Mouse (Mus musculus) liver (tissue): ENCODE measurements at regions not wholly inside any gene's neighbourhood (a gene's known extent, or its start where the extent isn't known, plus 50 kb on each side); places are given as distances from the start of the nearest gene placed in this dataset.

Experiments
- DNase-seq: peaks from one replicate; pipeline ENCODE4 v3.0.0-alpha.2; 2020; ENCODE audit warnings: mixed read lengths

DNA sequence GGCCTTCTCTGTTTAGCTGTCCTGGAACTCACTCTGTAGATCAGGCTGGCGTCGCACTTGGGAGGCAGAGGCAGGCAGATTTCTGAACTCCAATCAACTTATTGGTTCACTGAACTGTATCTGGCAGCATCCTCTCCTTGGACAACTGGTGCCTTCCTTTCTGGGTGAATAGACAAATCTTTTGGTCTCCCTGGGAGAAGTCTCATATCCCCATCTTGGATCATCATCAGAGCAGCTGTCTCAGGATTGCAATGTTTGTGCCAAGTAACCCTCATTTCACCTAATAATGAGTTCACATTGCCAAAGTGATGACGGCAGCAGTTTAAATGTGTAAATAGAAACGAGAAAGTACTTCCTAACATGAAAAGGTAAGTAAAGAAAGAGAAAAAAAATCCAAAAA lies 759.8 kb upstream of the Car8 start:
- no peak for DNase-seq

DNA sequence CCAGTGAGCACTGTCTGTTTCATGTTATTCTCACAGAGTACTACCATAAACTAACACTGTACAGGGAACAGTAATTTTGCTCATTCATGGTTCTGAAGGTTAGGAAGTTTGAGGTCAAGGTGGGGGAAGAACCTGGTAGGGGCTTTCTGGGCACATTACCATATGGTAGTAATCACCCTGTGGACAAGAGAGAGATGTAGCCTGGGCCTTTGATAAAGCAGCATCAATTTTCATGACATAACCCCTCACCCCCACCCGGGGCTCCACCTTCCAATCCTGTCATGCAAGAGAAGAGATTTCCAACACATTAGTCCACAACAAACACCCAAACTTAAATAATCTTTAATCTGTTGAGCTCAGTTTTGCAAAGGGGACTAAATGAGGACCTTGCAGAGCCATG lies 753.3 kb upstream of the Car8 start:
- DNase-seq, result no peak

DNA sequence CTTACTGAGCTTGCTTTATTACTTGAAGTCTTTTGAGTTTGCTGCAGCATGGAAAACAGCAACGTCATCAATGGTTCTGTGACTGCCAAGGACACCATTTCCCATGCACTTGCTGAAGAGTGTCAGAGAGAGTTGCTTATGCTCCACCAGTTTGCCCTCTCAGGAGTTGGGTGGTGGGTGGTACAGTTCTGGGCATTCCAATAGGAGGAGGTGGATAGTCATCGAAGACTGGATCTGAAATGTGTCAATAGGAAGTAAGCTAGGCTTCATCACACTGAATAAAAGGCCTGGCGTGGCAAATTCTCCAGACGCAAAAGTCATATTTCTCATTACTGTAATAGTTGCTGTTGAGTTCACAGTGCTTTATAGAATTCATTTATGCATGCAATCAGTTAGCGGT lies 751.7 kb upstream of the Car8 start:
- no peak for DNase-seq

- DNase-seq, result no peak
These were observed 750.8 kb upstream of the Car8 start for GRCm38 (mm10) chr4:8989614-8990013.

DNA sequence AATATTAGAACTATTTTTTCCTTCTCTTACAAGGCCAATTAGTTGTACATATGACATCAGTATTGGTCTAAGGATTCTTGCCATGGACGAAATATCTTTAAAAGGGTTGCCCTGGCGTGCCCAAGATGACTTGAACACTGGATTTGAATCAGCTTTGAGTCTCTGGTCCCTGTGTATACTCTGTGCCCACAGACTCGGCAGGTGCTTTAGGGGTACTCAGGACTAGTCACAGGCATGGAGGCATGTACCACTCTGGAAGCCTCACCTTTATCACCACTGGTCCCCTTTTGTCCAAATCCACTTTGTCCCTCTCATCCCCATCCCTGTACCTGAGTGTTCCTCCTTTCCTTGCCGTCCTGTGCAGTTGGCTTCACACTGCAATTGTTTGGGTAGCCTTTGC lies 750.3 kb upstream of the Car8 start:
- DNase-seq, result no peak

DNA sequence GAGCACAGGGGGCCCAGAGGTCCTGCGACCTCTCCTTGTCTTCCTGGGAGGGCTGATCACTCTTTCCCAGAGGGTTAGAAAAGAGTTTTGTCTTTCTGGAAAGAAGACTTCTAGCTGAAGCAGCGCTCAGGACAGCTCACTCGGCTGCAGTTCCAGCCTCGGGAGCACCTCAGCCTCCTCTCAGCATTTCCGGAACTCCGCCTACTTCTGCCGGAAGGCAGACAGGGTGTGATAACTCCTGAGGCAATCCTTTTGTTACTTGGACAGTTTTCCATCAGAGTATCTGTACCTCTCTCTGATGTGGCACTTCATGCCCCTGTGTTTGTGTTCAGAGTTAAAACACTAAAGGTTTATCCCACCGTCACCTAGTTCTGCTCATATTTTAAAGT lies 749.5 kb upstream of the Car8 start:
- DNase-seq, result peak; percentile 13

DNA sequence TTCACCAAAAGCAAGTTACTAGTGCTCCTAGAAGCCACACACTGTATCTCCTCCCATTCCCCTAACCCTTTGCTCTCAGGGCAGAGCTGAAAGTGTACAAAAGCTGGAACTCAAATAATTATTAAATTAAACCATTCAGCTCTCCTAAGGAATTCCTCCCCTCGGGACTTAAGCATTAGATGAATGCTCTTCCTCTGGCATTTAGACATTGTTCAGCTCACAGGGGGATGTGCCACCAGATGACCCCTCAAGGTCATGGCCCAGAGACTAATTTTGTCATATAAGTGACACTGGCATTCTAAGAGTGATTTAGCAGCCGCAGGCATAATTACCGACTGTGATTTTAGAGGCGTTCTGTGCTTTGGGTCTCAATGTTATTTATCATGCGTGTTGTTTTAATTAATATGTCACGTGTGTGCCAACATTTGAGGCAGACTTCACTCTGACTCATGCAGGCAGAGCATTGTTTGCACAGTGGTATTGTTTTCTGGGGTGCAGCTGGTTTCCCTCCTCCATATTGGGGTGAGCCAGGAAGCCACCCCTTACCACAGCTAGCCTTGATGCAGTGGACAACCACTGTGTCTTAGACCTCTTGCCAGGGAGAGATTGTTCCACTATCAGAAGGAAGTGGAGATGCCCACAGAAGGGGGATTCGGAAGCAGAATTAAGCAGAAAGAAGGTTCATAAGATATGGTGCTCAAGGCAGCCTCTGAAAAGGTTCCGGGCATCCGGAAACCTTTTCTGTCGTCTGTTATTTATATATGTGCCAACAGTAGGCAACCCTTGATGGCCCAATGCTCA lies 748.9 kb upstream of the Car8 start:
- DNase-seq, result no peak

DNA sequence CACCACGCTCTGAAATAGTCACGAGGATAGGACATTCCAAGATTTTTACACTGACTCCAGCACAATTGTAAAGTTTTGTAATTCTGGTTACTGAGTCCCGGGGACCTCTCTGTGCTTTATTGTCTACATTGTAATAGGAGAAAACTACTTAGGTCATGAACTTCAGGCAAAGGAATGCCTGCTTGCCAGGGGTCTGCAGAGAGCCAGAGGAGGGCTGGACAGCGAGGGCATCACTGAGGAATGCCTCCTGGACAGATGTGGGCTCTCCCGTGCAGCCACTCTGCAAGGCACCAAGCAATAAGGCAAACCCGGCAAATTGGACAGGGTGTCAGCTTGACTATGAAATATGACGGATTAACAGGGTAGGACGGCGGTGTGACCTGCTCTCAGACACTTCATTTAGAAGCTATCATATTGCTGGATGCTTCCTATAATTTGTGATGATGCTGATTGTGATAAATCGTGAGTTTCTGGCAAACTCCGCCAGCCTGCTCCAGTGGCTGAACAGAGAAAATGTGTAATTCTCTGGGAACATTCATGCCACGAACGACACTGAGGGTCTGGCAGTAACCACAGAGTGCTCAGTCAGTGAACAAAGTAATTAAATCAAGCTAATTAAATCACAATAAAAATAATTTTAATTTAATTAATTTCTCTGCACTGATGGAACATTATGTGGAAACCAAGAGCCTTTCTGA lies 747.7 kb upstream of the Car8 start:
- no peak for DNase-seq

DNA sequence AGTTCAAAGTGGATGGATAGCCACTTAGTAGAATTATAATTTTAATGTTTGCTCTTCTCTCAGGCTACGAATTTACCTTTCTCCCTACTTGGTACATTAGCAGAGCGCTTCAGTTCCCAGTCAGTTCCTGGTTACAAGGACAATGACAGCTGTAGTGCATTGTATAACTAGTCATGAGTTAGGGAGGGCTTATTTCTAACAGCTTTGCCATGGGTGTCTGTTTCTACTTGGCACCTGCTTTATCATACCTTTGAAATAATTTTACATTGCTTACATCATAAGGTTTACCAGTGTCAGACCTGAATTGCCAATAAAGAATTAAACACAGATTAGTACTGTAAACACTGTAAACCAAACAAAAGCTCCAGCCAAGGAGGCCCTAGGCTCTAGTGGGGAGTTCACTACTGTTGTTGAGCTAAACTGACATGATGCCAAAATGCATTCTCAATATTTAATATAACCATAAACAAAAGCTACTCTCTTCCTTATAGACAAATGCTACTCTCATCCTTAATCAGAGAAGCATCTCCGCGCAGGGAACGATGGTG lies 745.3 kb upstream of the Car8 start:
- DNase-seq, result no peak

DNA sequence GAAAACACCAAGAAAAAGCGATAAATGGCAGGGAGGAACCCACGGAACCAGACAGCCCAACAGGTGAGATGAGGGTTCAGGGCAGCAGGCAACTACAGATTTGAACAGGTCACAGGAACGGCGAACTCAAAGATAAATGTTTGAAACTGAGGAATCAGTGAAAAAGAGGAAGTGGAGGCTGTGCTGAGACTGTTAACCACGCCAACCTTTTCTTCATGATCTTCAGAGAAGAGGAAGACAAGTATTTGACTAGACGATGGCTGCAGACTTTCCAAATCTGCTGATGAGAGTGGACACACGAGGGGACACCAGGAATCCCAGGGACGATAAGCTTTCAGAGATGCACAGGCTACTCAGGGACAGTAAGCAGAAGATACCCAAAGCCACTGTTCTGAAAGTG lies 740.1 kb upstream of the Car8 start:
- DNase-seq, result no peak

DNA sequence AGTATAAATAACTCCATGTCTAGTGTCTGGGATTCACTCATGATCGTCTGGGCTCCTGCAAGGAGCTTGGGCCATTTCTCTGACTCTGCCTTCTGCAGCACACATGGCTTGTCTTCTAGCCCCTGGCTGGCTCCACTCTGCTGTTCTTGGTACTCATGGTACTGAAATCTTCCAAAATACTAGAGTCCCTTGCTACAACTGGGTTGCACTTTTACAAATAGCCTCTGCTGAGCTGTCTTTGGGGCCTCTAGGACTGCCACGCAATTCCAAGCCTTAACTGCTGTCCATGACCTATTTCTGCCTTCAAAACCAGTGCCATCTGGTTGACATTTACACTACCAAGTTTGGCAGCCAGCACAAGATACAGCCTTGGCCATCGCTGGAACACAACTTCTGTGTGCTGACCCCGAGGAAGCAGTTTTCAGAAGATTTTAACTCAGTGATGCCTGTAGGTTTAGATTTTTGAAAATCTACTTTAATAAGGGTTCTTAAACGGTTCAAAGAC lies 731.2 kb upstream of the Car8 start:
- DNase-seq, result no peak

DNA sequence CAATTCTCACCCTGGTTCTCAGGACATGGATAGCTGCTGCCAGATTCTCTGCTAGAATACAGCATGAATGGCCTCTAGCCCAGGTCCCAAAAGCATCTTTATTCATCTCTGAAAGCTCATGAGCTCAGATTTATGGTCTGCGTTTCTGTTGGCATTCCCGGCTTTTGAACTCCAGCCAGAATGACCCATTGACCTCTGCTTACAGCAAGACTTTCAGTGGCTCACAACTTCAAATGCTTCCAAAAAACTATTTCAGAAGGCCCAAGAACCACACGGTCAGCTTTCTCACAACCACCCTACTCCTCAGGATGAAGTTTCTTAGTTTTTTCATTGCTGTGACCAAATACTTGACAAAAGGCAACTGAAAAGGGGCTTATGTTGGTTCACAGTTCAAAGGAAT lies 729.9 kb upstream of the Car8 start:
- DNase-seq, result no peak

GRCm38 (mm10) chr4:8967986-8968385 lies 729.1 kb upstream of the Car8 start:
- DNase-seq, result no peak

GRCm38 (mm10) chr4:8965563-8965962 lies 726.7 kb upstream of the Car8 start:
- no peak for DNase-seq

DNA sequence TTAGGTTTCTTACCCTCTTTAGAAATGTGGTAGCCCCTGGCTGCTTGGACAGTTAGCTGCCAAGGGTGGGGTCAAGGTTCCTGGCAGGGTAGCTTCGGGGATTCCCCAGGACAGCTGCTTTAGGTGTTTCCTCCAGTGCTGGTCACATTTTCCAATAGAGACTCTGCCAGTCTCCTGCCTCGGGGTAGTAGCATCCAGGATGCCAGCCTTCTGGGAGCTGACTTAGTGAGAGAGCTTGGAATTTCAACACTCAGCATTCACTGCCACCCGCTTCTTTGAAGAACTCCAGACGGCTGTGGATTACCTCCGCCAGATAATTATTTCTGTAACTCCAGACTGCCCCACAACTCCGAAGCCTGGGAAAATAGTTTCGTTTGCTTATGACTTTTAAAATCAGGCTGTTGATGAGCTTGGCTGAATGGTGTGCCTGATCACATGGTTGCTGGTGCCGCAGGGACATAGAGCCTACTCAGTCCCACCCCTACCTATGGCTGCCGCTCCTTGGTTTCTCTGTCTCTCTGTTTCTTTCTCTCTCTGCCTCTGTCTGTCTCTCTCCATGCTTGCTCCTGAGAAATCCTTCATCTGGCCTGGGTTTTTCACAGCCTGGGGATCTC lies 724.2 kb upstream of the Car8 start:
- no peak for DNase-seq

GRCm38 (mm10) chr4:8961851-8962250 lies 723.0 kb upstream of the Car8 start:
- no peak for DNase-seq

DNA sequence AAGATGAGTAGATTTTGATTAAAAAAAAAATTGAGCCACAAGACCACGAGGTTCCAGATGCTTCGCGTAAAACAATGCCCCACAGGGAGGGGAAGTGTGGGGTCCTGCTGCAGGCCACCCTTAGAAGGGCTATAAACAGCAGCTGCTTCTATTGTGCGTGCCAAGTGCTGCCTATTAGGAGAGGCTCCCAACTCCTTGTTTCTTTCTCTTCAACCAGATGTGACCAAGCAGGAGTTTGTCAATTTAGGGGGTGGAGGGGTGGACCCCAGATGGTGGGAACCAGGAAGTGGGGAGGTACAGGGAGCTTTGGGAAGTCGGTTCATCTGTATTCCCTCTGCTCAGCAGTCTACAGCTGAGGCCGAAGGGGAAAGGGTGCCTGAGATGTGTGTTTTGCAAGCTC lies 718.9 kb upstream of the Car8 start:
- no peak for DNase-seq

GRCm38 (mm10) chr4:8957023-8957343 lies 718.1 kb upstream of the Car8 start:
- DNase-seq, result no peak

DNA sequence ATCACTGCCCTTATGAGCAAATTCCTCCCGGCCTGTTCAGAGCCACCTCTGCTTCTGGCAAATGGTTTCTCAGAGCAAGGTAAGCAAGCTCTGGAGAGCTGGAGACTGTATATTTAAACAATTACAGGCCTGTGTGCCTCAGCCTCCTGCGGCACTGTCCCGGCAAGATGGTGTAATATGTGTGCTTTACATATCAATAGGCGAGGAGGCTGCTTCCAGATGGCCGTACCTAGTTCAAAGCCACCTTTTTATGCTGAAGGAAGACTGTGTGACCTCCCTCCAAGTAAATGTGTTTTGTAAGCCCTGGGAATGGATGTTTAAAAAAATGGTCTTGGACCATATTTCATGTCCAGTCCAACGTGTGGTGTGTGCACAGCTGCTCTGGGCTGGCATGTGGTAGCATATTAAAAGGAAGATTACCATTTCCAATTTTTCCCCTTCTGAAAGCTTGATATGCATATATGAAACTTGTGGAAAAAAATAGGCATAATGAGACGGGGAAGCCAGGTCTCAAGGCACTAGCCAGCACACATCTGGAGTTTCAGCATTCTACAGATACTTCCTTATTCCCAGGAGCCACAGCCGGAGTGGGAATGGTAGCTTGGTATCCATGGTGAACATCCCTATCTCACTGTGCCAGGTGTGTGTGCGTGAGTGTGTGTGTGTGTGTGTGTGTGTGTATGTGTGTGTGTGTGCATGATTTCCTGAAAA lies 717.6 kb upstream of the Car8 start:
- DNase-seq, result no peak

GRCm38 (mm10) chr4:8955306-8955705 lies 716.5 kb upstream of the Car8 start:
- no peak for DNase-seq

GRCm38 (mm10) chr4:8954356-8954914 lies 715.6 kb upstream of the Car8 start:
- peak; percentile 20 for DNase-seq

- no peak for DNase-seq
These were observed 714.3 kb upstream of the Car8 start for GRCm38 (mm10) chr4:8953181-8953580.

GRCm38 (mm10) chr4:8949951-8950350 lies 711.1 kb upstream of the Car8 start:
- DNase-seq, result no peak
